Mouse (Mus musculus) central nervous system, embryonic 18 days (tissue): ENCODE results near the gene Zfp442. TPM values are rescaled to one million over a fixed set of nuclear protein-coding genes. Genes with fewer than 3 reads are reported as not detected.

Experiments
- polyA plus RNA-seq: library from polyadenylated mRNA; depleted of rRNA; stranded (reverse); fragments of >200 nt; gene quantifications from 2 replicates; pipeline ENCODE4 v1.2.3, GENCODE M21; 2012; rRNA removed

Zfp442 gene
- 1.8 and 1.9 TPM in 2 replicates for polyA plus RNA-seq

DNA sequence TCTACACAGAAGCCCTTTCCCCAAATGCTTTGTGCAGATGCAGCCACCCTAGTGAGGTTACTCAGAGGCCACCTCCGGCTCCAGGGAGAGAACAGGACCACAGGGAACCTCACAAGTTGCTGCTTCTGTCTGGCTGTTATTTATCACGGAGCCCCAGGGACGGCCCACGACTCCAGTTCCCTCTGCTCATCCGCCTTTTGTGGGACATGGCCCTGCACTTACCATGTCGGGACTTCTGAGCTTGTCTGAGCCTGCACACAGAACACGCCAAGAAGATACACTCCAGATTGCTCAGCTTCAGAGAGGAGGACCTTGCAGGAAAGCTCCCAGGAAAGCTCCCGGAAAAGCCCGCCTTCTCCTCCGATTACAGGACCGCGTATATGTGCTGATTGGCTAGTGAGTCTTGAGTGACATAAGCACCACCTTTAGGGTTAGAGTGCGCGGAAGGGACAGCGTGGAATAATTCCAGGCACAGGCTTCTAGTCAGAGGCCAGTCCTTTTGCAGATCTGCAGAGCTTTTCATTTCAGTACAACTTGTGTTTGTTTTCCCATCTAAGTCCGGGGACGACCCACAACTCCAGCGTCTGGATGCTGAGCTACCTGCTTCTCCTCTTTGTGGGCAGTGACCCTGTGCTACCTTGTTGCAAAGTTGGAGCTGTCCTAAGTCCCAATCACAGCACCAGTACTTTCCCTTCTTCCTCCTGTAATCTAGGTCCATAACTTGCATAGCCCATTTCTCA is at the start of gene Zfp442:
Gene Zfp442, minus strand, starts transcription at position 307 of the 740 bp plus-strand sequence.

DNA sequence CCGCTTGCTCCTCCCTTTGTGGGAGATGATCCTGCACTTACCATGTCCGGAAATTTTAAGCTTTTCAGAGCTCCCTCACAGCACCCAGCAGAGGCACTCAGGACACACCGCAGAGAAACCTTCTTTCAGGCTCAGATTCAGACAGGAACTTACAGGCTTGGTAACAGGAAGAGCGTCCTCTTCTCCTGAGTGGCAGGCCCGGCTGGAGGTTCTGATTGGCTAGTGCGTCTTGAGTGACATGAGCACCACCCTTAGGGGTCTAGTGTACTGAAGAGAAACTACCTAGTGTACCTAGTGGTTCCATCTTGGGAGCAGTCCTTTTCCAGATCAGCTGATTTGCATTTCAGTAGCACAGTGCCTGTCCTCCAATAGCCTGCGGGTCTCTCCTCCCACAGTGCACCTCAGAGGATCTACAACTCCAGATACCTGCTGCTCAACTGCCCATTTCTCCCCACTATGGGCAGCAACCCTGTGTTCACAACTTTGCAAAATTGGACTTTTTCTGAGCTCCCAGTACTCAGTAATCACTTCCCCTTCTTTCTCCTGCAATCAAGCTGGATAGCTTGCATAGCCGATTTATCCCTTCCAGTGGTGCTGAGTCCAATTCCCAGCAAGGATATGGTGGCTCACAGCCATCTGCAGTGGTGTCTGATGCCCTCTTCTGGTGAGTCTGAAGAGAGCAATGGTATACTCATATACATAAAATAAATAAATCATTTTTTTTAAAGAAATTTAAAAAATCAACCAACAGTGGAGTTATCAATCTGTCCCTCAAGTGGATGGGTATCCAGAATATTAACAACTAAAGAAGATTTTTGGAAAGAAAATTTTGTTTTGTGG is 33.9 kb upstream of the Zfp442 start, which contains the start of gene Zfp345:
Gene Zfp345, minus strand, starts transcription at position 153 of the 840 bp plus-strand sequence.

DNA sequence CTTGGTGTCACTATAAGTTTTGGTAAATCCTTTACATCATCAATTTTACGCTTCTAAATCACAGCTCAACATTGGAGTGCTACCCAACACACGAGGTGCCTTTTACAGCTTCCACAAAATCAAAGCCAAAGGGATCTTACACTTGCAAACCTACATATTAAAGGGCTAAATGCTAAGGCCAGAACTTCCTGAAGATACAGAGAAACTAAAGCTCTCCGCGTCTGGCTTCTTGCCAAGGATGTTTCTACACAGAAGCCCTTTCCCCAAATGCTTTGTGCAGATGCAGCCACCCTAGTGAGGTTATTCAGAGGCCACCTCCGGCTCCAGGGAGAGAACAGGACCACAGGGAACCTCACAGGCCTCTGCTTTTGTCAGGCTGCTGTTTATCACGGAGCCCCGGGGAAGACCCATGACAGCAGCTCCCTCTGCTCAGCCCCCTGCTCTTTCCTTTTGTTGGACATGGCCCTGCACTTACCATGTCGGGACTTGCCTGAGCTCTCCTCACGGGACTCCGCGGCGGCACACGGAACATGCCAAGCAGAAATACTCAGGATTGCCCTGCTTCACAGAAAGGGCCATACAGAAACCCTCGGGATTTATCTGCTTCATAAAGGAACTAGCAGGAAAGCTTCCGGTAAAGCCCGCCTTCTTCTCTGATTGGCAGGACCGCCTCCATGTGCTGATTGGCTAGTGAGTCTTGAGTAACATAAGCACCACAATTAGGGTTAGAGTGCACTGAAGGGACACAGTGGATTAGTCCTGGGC is 89.0 kb downstream of the Zfp442 start, which contains the start of gene 3300002I08Rik:
Gene 3300002I08Rik, minus strand, starts transcription at position 653 of the 765 bp plus-strand sequence.

Other genes with a start within 250 kb of the Zfp442 start
- gene Zfp937, start 233.4 kb downstream of the Zfp442 start, polyA plus RNA-seq, result 3.3 and 3.4 TPM in 2 replicates
- 0.92 and 1.2 TPM in 2 replicates for gene Gm21994, start 195.9 kb downstream of the Zfp442 start, polyA plus RNA-seq
- gene Gm14124, start 194.0 kb downstream of the Zfp442 start, polyA plus RNA-seq, result 0.01 and 0.06 TPM in 2 replicates
- not detected in 2 replicates for gene Gm10130, start 127.8 kb downstream of the Zfp442 start, polyA plus RNA-seq
- 6.3 and 6.8 TPM in 2 replicates for gene 3300002I08Rik, start 88.7 kb downstream of the Zfp442 start, polyA plus RNA-seq
- 0.01 TPM in 1 of 2 replicates, not detected in the other for gene Zfp345, start 33.6 kb upstream of the Zfp442 start, polyA plus RNA-seq
- 0.12 TPM in 1 of 2 replicates, not detected in the other for gene Cst7, start 118.9 kb upstream of the Zfp442 start, polyA plus RNA-seq
- gene Apmap, start 157.1 kb upstream of the Zfp442 start, polyA plus RNA-seq, result 50.7 and 51.0 TPM in 2 replicates
- 16.1 and 17.2 TPM in 2 replicates for gene Acss1, start 217.0 kb upstream of the Zfp442 start, polyA plus RNA-seq
- 0.03 and 0.04 TPM in 2 replicates for gene Vsx1, start 237.9 kb upstream of the Zfp442 start, polyA plus RNA-seq